Mouse (Mus musculus): Measurements from ENCODE around the gene Vps16. TPM values are rescaled to one million over a fixed set of nuclear protein-coding genes. Genes with fewer than 3 reads are reported as not detected.

Gene Vps16
- polyA plus RNA-seq, 1 experiment: 121 TPM

- Histone ChIP-seq H3K9ac (ENCODE audit: low read depth, poor library complexity, severe bottlenecking) (no peak overlapping the region), H3K4me3 (ENCODE audit: low read depth, low read length) (no peak overlapping the region), H3K9me3 (replicated peaks; ENCODE audit: control insufficient read depth, insufficient read depth, low read length, poor library complexity, severe bottlenecking) (no peaks in the 10 kb centered on the region), H3K4me1 (ENCODE audit: control insufficient read depth, insufficient read depth, low read length) (no peaks in the 10 kb centered on the region), H3K36me3 (ENCODE audit: control insufficient read depth, insufficient read depth, low read length, poor library complexity, severe bottlenecking) (no peaks in the 10 kb centered on the region), H3K27ac (ENCODE audit: insufficient read depth, low read length) (no peak overlapping the region), H3K27me3 (ENCODE audit: control insufficient read depth, insufficient read depth, low read length, poor library complexity, severe bottlenecking) (no peaks in the 10 kb centered on the region)
- TF ChIP-seq EP300 (IDR thresholded peaks at IDR 0.05; ENCODE audit: insufficient read depth, low read depth, low read length) (no peak), POLR2A (IDR thresholded peaks at IDR 0.05; ENCODE audit: insufficient read depth, low read length) (no peak), CTCF (IDR thresholded peaks at IDR 0.05; ENCODE audit: low read depth, low read length) (no peak)
Observed at GRCm38 (mm10) chr2:130414094-130414856, 9.9 kb upstream of the Vps16 start.

GRCm38 (mm10) chr2:130421781-130422620 lies 2.1 kb upstream of the Vps16 start:
- Histone ChIP-seq H3K9ac (ENCODE audit: low read depth, poor library complexity, severe bottlenecking) (no peak overlapping the region), H3K4me1 (ENCODE audit: control insufficient read depth, insufficient read depth, low read length) (no peaks in the 10 kb centered on the region), H3K36me3 (ENCODE audit: control insufficient read depth, insufficient read depth, low read length, poor library complexity, severe bottlenecking) (no peaks in the 10 kb centered on the region), H3K27me3 (ENCODE audit: control insufficient read depth, insufficient read depth, low read length, poor library complexity, severe bottlenecking) (no peaks in the 10 kb centered on the region), H3K27ac (ENCODE audit: insufficient read depth, low read length) (no peak overlapping the region), H3K4me3 (ENCODE audit: low read depth, low read length) (no peak overlapping the region), H3K9me3 (replicated peaks; ENCODE audit: control insufficient read depth, insufficient read depth, low read length, poor library complexity, severe bottlenecking) (no peaks in the 10 kb centered on the region)
- no peak for TF ChIP-seq EP300 (IDR thresholded peaks at IDR 0.05; ENCODE audit: insufficient read depth, low read depth, low read length)
- no peak for TF ChIP-seq CTCF (IDR thresholded peaks at IDR 0.05; ENCODE audit: low read depth, low read length)
- no peak for TF ChIP-seq POLR2A (IDR thresholded peaks at IDR 0.05; ENCODE audit: insufficient read depth, low read length)

- H3K9ac ChIP-seq (ENCODE audit: low read depth, poor library complexity, severe bottlenecking): peak overlapping the region; percentile 69
- peak overlapping the region; percentile 93 for H3K4me3 ChIP-seq (ENCODE audit: low read depth, low read length)
- H3K27ac ChIP-seq (ENCODE audit: insufficient read depth, low read length): no peak overlapping the region
- no peaks in the 10 kb centered on the region for H3K4me1 ChIP-seq (ENCODE audit: control insufficient read depth, insufficient read depth, low read length)
- no peaks in the 10 kb centered on the region for H3K36me3 ChIP-seq (ENCODE audit: control insufficient read depth, insufficient read depth, low read length, poor library complexity, severe bottlenecking)
- TF ChIP-seq CTCF (IDR thresholded peaks at IDR 0.05; ENCODE audit: low read depth, low read length): no peak
- no peak for TF ChIP-seq POLR2A (IDR thresholded peaks at IDR 0.05; ENCODE audit: insufficient read depth, low read length)
- no peaks in the 10 kb centered on the region for H3K9me3 ChIP-seq (replicated peaks; ENCODE audit: control insufficient read depth, insufficient read depth, low read length, poor library complexity, severe bottlenecking)
- H3K27me3 ChIP-seq (ENCODE audit: control insufficient read depth, insufficient read depth, low read length, poor library complexity, severe bottlenecking): no peaks in the 10 kb centered on the region
Observed at GRCm38 (mm10) chr2:130423397-130424125, 578 bp upstream of the Vps16 start.

GRCm38 (mm10) chr2:130425112-130425511 lies 973 bp downstream of the Vps16 start:
- no peaks in the 10 kb centered on the region for H3K9me3 ChIP-seq (replicated peaks; ENCODE audit: control insufficient read depth, insufficient read depth, low read length, poor library complexity, severe bottlenecking)
- TF ChIP-seq CTCF (IDR thresholded peaks at IDR 0.05; ENCODE audit: low read depth, low read length) (no peak), EP300 (IDR thresholded peaks at IDR 0.05; ENCODE audit: insufficient read depth, low read depth, low read length) (no peak), POLR2A (IDR thresholded peaks at IDR 0.05; ENCODE audit: insufficient read depth, low read length) (no peak)
- peak overlapping the region; percentile 93 for H3K4me3 ChIP-seq (ENCODE audit: low read depth, low read length)
- H3K27me3 ChIP-seq (ENCODE audit: control insufficient read depth, insufficient read depth, low read length, poor library complexity, severe bottlenecking): no peaks in the 10 kb centered on the region
- H3K9ac ChIP-seq (ENCODE audit: low read depth, poor library complexity, severe bottlenecking): peak overlapping the region; percentile 69
- H3K36me3 ChIP-seq (ENCODE audit: control insufficient read depth, insufficient read depth, low read length, poor library complexity, severe bottlenecking): no peaks in the 10 kb centered on the region
- H3K27ac ChIP-seq (ENCODE audit: insufficient read depth, low read length): no peak overlapping the region
- no peaks in the 10 kb centered on the region for H3K4me1 ChIP-seq (ENCODE audit: control insufficient read depth, insufficient read depth, low read length)

- Histone ChIP-seq H3K36me3 (ENCODE audit: control insufficient read depth, insufficient read depth, low read length, poor library complexity, severe bottlenecking) (peaks cover 3% of the 10 kb centered on the region; the same call in 1 of the 2 replicates), H3K4me1 (ENCODE audit: control insufficient read depth, insufficient read depth, low read length) (no peaks in the 10 kb centered on the region), H3K27me3 (ENCODE audit: control insufficient read depth, insufficient read depth, low read length, poor library complexity, severe bottlenecking) (no peaks in the 10 kb centered on the region), H3K9me3 (replicated peaks; ENCODE audit: control insufficient read depth, insufficient read depth, low read length, poor library complexity, severe bottlenecking) (no peaks in the 10 kb centered on the region), H3K4me3 (ENCODE audit: low read depth, low read length) (no peak overlapping the region), H3K9ac (ENCODE audit: low read depth, poor library complexity, severe bottlenecking) (no peak overlapping the region), H3K27ac (ENCODE audit: insufficient read depth, low read length) (no peak overlapping the region)
- TF ChIP-seq EP300 (IDR thresholded peaks at IDR 0.05; ENCODE audit: insufficient read depth, low read depth, low read length) (no peak), POLR2A (IDR thresholded peaks at IDR 0.05; ENCODE audit: insufficient read depth, low read length) (no peak), CTCF (IDR thresholded peaks at IDR 0.05; ENCODE audit: low read depth, low read length) (no peak)
Observed at GRCm38 (mm10) chr2:130429851-130430250, 5.7 kb downstream of the Vps16 start.

Measured in ES-Bruce4 (cell line).